Mouse (Mus musculus) hindbrain, embryonic 10.5 days (tissue): Measurements from ENCODE around the gene Isca2. TPM values are rescaled to one million over a fixed set of nuclear protein-coding genes. Genes with fewer than 3 reads are reported as not detected.
A peak's percentile ranks its signal among the peaks of the same experiment; 100 is the strongest.

Experiments
- DNase-seq: peaks from one replicate; pipeline ENCODE4 v3.0.0-alpha.2; 2017; ENCODE audit warnings: low spot score
- H3K27ac ChIP-seq: fragments of 300-500 bp; sonication (generic); 2 replicates; pipeline ENCODE4 v1.5.1; 2016; ENCODE audit warnings: mild to moderate bottlenecking, moderate library complexity
- H3K27me3 ChIP-seq: fragments of 300-500 bp; sonication (generic); 2 replicates; pipeline ENCODE4 v1.6.1; 2016; ENCODE audit warnings: mild to moderate bottlenecking; ENCODE audit not compliant: poor library complexity, insufficient read depth, severe bottlenecking
- H3K36me3 ChIP-seq: fragments of 300-500 bp; sonication (generic); 2 replicates; pipeline ENCODE4 v1.6.1; 2016; ENCODE audit warnings: mild to moderate bottlenecking, moderate library complexity
- H3K4me1 ChIP-seq: fragments of 300-500 bp; sonication (generic); replicated peaks from 2 replicates; pipeline ENCODE4 v1.6.1; 2016; ENCODE audit warnings: mild to moderate bottlenecking
- H3K4me3 ChIP-seq: fragments of 300-500 bp; sonication (generic); 2 replicates; pipeline ENCODE4 v1.5.1; 2016; ENCODE audit warnings: mild to moderate bottlenecking, moderate library complexity
- H3K9me3 ChIP-seq: fragments of 300-500 bp; sonication (generic); 2 replicates; pipeline ENCODE4 v1.6.1; 2016; ENCODE audit warnings: mild to moderate bottlenecking, moderate library complexity
- WGBS: fragments of 180-500 bp; shearing (Covaris S2); methylation state at CpG from one replicate; pipeline ENCODE4 v1.1.7; 2016; 5-methylcytosine and 5-hydroxymethylcytosine counted together
- polyA plus RNA-seq: library from polyadenylated mRNA; unstranded; fragments of >200 nt; fragmentation: Nextera tagmentation; extraction: Ambion mirVana; gene quantifications from 2 replicates; pipeline ENCODE4 v1.2.1, GENCODE M21; 2016

The Isca2 gene
- polyA plus RNA-seq, 1 experiment from 2014 or later: 181 TPM

DNA sequence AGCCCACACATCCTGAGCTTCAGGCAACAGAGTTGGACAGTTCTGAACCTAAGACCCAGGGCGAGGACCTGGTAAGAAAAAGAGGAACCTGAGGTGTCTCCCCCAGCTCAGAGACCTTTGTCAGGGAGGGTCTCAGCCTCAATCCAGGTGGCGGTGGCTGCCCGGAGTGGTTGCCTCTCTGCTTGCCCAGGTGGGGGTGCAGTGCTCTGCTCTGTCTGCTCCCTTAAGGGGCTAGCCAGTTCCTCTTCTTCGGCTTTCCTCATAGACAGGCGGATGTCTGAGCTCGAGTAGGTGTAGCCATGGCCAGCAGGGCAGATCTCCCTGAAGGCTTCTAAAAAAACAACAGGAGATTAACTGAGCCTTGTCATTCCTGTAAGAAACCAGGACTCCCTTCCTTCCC is 36.0 kb downstream of the Isca2 start:
- H3K4me3 ChIP-seq: no peak overlapping the region
- H3K27ac ChIP-seq: no peak overlapping the region
- no peaks in the 10 kb centered on the region for H3K27me3 ChIP-seq
- H3K9me3 ChIP-seq: no peaks in the 10 kb centered on the region
- H3K4me1 ChIP-seq: peaks cover 24% of the 10 kb centered on the region
- no peak for DNase-seq
- WGBS: 79% methylated on average over 6 of the region's 6 CpGs
- no peaks in the 10 kb centered on the region for H3K36me3 ChIP-seq

DNA sequence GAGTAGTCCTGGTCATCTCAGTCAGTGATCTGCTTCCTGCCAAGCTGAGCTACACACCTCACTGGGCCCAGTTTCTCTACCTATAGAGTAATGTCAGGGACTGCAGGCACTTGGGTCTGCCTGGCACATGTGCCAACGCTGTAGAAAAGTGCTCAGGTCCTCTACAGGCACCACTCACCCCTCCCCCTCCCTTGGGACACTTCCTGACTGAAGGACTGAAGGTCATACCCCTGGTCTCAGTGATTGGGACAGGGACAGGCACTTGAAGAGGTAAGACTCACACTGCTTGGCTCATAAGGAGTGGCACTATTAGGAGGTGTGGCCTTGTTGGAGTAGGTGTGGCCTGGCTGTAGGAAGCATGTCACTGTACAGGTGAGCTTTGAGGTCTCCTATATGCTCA is 37.8 kb downstream of the Isca2 start:
- Histone ChIP-seq H3K27ac (no peak overlapping the region), H3K9me3 (no peaks in the 10 kb centered on the region), H3K4me1 (peaks cover 17% of the 10 kb centered on the region), H3K4me3 (no peak overlapping the region), H3K36me3 (no peaks in the 10 kb centered on the region), H3K27me3 (no peaks in the 10 kb centered on the region)
- 72% methylated on average over 1 of the region's 1 CpGs for WGBS
- no peak for DNase-seq

DNA sequence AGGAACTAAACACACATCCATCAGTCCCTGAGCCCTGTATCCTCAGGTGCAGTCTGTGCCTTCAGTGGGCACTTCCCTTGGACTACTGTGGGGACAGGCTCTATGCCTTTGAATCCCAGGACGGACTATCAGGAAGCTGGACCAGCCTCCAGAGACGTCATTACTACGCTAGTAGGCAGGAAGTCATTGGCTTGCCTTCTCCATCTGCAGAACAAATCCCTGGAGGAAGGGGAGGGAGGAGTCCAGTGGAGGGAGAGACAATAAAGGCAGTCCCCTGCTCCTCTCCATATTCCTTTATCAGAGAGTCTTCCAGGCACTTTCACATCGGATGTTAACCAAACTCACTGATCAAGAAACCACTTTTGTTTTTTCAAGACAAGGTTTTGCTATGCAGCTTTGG is 38.5 kb downstream of the Isca2 start:
- Histone ChIP-seq H3K36me3 (no peaks in the 10 kb centered on the region), H3K27ac (no peak overlapping the region), H3K9me3 (no peaks in the 10 kb centered on the region), H3K27me3 (no peaks in the 10 kb centered on the region), H3K4me3 (no peak overlapping the region), H3K4me1 (peaks cover 13% of the 10 kb centered on the region)
- 74% methylated on average over 4 of the region's 4 CpGs for WGBS
- DNase-seq: no peak

DNA sequence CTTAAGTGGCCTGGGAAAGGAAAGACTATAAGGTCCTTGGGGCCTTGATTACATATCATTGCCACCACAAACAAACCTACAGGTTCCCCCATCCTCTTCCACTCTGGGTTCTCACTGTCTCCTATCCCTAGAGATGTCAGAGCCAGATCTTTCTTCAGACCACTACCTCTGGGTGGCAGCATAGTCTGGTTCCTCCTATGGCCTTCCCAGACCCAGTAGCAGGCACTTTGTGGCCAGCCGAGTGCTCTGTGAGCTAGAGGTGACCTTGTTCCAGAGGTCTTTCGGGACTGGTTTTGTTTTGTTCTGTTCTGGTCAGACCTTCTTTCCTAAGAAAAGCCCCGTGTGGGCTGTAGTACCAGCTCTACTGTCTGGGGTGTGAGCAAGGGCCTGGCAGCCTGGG is 39.0 kb downstream of the Isca2 start:
- Histone ChIP-seq H3K36me3 (no peaks in the 10 kb centered on the region), H3K4me3 (no peak overlapping the region), H3K27ac (no peak overlapping the region), H3K9me3 (no peaks in the 10 kb centered on the region), H3K4me1 (peaks cover 8% of the 10 kb centered on the region; the same call in 1 of the 2 replicates), H3K27me3 (no peaks in the 10 kb centered on the region)
- no peak for DNase-seq
- 57% methylated on average over 3 of the region's 3 CpGs for WGBS

DNA sequence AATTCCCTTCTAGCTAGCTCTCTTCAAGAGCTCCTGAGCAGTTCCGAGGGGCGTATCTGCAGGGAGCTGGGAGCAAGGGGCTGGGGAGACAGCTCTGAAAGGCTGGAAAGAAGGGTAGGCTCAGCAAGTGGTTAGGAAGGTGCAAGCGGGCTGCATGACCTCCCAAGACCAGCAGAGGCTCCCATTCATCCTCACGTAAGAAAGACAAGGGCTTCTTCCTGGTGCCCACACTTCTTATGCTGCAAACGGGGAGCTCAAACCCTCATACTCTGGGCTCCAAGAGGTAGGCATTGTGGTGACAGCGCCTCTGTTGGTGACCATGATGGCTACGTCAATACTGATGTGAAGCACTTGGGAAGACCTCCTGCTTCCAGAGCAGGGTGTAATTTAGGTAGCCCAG is 40.7 kb downstream of the Isca2 start:
- H3K4me3 ChIP-seq: no peak overlapping the region
- no peaks in the 10 kb centered on the region for H3K9me3 ChIP-seq
- peaks cover 7% of the 10 kb centered on the region; the same call in 1 of the 2 replicates for H3K4me1 ChIP-seq
- no peak for DNase-seq
- no peaks in the 10 kb centered on the region for H3K36me3 ChIP-seq
- WGBS: 47% methylated on average over 7 of the region's 7 CpGs
- no peaks in the 10 kb centered on the region for H3K27me3 ChIP-seq
- H3K27ac ChIP-seq: no peak overlapping the region

DNA sequence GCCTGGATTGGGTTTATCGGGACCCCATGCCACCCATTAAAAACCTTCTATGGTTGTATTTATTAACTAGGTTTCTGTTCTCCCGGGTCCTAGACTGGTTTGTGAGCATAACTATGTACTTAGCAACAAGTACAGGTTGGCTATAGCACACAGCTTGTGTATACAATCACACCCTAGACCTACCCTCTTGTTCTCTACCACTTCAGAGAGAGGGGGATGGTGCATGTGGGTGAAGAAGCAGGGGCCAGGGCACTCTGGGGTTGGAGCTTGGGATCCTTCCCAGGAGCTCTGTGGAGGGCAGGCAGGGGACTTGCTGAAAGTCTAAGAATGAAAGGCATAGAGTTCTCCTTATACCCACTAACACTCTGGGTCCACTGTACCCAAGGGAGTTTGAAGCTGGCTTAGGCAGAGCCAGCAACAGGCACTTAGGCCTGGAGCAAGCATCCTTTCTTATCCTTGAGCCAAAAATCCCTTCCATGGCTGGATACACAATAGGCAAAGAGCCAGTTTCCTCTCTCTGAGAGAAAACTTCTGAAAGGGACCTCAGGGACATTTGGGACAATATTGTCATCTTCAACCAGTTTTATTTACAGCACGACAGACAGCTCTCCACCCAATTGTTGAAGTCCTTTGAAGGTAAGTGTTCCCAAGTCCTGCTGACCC is 41.7 kb downstream of the Isca2 start:
- no peaks in the 10 kb centered on the region for H3K4me1 ChIP-seq
- 89% methylated on average over 3 of the region's 3 CpGs for WGBS
- H3K27ac ChIP-seq: no peak overlapping the region
- no peaks in the 10 kb centered on the region for H3K9me3 ChIP-seq
- no peaks in the 10 kb centered on the region for H3K27me3 ChIP-seq
- H3K36me3 ChIP-seq: no peaks in the 10 kb centered on the region
- DNase-seq: no peak
- H3K4me3 ChIP-seq: no peak overlapping the region

DNA sequence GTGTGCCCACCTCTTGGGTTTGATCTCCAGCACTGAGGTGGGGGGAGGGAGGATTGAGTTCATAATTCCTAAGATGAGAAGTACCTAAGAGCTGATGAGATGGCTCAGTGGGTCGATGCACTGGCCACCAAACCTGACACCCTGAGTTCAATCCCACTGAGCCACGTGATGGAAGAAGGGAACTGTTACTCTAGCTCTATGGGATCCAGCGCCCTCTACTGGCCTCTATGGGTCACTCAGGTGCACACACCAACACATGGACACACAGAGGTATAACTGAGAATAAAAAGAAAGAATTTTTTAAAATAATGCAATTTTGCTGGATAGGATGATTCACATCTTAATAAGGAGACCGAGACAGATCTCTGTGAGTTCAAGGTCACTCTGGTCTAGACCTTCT is 45.4 kb downstream of the Isca2 start:
- DNase-seq: no peak
- no peak overlapping the region for H3K27ac ChIP-seq
- 64% methylated on average over 4 of the region's 4 CpGs for WGBS
- H3K4me3 ChIP-seq: no peak overlapping the region
- no peaks in the 10 kb centered on the region for H3K36me3 ChIP-seq
- H3K27me3 ChIP-seq: no peaks in the 10 kb centered on the region
- H3K4me1 ChIP-seq: no peaks in the 10 kb centered on the region
- H3K9me3 ChIP-seq: no peaks in the 10 kb centered on the region

DNA sequence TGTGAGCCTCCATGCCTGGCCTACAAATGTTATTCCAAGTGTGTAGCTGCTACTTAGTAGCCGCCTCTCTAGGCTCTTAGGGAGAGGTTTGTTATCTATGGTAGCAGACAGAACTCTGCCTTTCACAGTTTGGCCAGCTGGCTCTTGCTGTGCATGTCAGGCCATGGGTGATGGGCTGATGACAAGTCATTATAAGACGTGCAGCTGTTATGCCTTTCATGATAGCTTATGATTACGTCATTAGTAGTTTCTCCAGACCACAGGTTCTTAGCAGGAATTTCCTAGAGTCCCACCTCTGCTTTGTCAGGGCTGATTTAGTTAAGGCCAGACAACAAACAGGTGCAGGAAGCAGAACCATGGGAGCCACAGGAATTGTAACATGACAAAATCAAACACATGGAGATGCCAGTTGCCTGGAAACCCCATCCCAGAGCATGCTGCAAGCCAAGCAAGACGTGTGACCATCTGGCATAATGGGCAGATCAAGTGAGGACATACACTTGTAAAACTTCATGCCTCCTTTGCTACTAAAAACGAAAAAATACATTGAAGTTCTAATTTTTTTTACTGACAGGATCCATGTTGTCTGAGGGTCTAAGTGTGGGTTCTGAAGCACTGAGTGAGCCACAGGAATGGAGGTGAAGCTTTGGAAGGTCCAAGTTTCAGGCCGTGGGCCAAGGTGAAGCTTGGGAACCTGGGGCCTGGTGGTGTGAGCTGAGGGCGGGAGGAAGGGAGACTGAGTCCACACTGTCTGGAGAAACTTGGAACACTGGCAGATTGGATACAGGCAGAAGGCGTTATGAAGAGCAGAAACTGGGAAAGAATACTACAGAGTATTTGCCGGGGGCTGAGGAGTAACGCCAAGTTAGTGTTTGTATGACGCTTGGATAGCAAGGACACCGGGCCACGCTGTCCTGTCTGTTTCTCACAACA is 46.5 kb downstream of the Isca2 start:
- Histone ChIP-seq H3K9me3 (no peaks in the 10 kb centered on the region), H3K27ac (peak overlapping the region; percentile 53; the same call in 1 of the 2 replicates), H3K27me3 (no peaks in the 10 kb centered on the region), H3K36me3 (no peaks in the 10 kb centered on the region), H3K4me3 (no peak overlapping the region), H3K4me1 (no peaks in the 10 kb centered on the region)
- 86% methylated on average over 13 of the region's 13 CpGs for WGBS
- no peak for DNase-seq

DNA sequence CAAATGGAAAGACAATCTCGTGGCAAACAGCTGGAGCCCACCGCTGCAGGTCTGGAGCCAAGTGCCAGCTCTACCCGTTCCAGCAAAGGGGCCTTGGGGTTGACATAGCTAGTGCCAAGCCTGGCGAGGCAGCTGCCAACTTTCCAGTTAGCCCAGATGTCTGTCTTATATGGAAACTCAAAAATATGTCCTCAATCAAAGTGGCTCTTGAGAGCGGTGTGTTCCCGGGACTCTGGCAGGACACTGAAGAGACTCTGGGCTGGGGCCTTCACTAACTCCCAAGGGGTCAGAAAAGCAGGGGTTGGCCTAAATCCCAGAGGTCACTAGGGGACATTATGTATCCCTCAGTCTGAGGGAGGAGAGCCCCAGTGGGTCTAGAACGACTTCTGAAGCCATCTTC is 50.5 kb downstream of the Isca2 start:
- DNase-seq: no peak
- H3K36me3 ChIP-seq: no peaks in the 10 kb centered on the region
- H3K27me3 ChIP-seq: no peaks in the 10 kb centered on the region
- no peaks in the 10 kb centered on the region for H3K4me1 ChIP-seq
- H3K4me3 ChIP-seq: no peak overlapping the region
- H3K27ac ChIP-seq: no peak overlapping the region
- 85% methylated on average over 7 of the region's 7 CpGs for WGBS
- H3K9me3 ChIP-seq: no peaks in the 10 kb centered on the region

DNA sequence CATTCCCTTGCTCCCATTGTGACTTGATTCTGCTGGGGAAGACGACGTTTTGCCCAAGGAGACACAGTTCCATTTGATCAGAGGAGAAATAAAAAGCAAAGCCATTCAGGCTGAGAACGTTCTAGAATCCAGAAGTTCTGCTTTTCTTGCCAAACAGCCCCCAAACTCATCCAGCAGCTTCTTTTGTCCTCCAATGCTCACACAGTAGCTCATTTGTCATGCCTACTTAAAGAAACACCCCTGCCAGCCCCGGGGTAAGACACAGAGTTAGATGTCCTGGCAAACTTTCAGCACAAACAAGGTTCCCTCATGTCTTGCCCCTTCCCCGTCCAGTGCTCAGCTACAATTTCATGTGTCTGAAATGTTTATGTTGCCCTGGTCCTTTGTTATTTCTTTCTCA is 51.2 kb downstream of the Isca2 start:
- Histone ChIP-seq H3K9me3 (no peaks in the 10 kb centered on the region), H3K4me3 (no peak overlapping the region), H3K27me3 (no peaks in the 10 kb centered on the region), H3K4me1 (peaks cover under 1% of the 10 kb centered on the region; the same call in 1 of the 2 replicates), H3K36me3 (no peaks in the 10 kb centered on the region), H3K27ac (no peak overlapping the region)
- 78% methylated on average over 5 of the region's 5 CpGs for WGBS
- DNase-seq: no peak

Other genes starting within 250 kb of the Isca2 start
- gene Vsx2, start 203.5 kb upstream of the Isca2 start, polyA plus RNA-seq: 2.7 and 3.4 TPM in 2 replicates
- 12.0 and 14.1 TPM in 2 replicates for gene Abcd4, start 155.8 kb upstream of the Isca2 start, polyA plus RNA-seq
- 0.09 TPM in 1 of 2 replicates, not detected in the other for gene Vrtn, start 132.2 kb upstream of the Isca2 start, polyA plus RNA-seq
- gene Syndig1l, start 74.4 kb upstream of the Isca2 start, polyA plus RNA-seq: 1.5 TPM in 1 of 2 replicates, not detected in the other
- 77.2 and 89.0 TPM in 2 replicates for gene Npc2, start 99 bp upstream of the Isca2 start, polyA plus RNA-seq
- 0.12 and 0.17 TPM in 2 replicates for gene Ltbp2, start 103.3 kb downstream of the Isca2 start, polyA plus RNA-seq
- 174 and 178 TPM in 2 replicates for gene Fcf1, start 197.6 kb downstream of the Isca2 start, polyA plus RNA-seq
- gene Arel1, start 197.6 kb downstream of the Isca2 start, polyA plus RNA-seq: 18.5 and 21.5 TPM in 2 replicates
- gene Ylpm1, start 223.1 kb downstream of the Isca2 start, polyA plus RNA-seq: 31.9 and 34.8 TPM in 2 replicates